Mouse (Mus musculus) central nervous system, embryonic 14 days (tissue): ENCODE measurements around the gene Dlx4. TPM values are rescaled to one million over a fixed set of nuclear protein-coding genes. Genes with fewer than 3 reads are reported as not detected.

Experiments used
- polyA plus RNA-seq: library from polyadenylated mRNA; depleted of rRNA; stranded (reverse); fragments of >200 nt; gene quantifications from 2 replicates; pipeline ENCODE4 v1.2.3, GENCODE M21; 2012; rRNA removed

The Dlx4 gene
- polyA plus RNA-seq = 0.02 and 0.73 TPM in 2 replicates

DNA sequence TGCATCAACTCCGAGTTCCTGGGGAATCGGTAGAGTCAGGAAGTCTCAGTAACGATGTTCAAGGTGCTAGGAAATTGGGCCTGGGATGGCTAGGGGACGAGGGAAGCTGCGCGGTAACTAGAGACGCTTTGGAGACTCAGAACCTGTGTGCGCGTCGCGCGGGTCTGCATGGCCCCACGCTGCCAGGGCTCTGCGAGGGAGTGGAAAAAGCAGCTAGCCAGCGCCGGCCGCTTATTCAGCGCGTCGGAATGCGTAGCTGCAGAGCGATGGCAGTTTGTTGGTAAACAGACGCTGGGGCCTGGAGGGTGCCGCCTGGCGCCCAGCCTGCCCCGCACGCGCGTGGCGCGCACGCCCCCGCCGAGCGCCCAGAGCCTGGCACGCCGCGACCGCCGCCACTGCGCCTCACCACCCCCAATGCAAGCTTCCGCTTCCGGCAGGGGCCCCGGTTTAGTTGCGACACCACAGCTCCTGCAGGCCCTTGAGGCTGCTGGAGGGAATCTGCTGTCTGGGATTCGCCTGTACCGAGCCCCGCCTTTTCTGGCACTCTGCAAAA, at the start of gene Dlx4:
Gene Dlx4 (minus strand): TSS at position 413 of the 553 bp plus-strand sequence.

DNA sequence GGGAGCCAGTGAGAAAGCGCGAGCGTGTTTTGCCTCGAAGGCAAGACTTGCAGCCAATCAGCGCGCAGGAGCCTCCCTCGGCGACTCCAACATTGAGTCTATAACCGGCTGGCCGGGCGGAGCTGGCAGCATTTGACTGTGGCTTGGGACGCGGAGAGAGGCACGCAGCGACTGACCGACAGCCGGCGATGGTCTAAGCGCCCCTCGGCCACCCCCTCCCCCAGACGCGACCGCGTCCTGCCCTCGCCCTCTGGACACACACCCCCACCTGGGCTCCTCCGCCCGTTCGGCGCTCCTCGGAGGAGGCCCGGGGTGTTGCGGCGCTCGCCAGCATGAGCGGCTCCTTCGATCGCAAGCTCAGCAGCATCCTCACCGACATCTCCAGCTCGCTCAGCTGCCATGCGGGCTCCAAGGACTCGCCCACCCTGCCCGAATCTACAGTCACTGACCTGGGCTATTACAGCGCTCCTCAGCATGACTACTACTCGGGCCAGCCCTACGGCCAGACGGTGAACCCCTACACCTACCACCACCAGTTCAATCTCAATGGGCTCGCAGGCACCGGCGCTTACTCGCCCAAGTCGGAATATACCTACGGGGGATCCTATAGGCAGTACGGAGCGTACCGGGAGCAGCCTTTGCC, 26.0 kb downstream of the Dlx4 start, which contains the start of gene Dlx3:
Gene Dlx3 (plus strand): TSS at position 130 of the 643 bp plus-strand sequence.

Other genes with a start within 250 kb of the Dlx4 start
- 147 and 373 TPM in 2 replicates for gene Col1a1, start 210.0 kb downstream of the Dlx4 start, polyA plus RNA-seq
- gene Hils1, start 178.7 kb downstream of the Dlx4 start, polyA plus RNA-seq = 0.11 TPM in 1 of 2 replicates, not detected in the other
- 0.18 and 5.9 TPM in 2 replicates for gene Sgca, start 169.9 kb downstream of the Dlx4 start, polyA plus RNA-seq
- 58.0 and 58.3 TPM in 2 replicates for gene Ppp1r9b, start 155.2 kb downstream of the Dlx4 start, polyA plus RNA-seq
- 130 and 138 TPM in 2 replicates for gene Samd14, start 136.4 kb downstream of the Dlx4 start, polyA plus RNA-seq
- gene Pdk2, start 104.9 kb downstream of the Dlx4 start, polyA plus RNA-seq = 16.6 and 21.0 TPM in 2 replicates
- gene Itga3, start 69.5 kb downstream of the Dlx4 start, polyA plus RNA-seq = 17.3 and 22.0 TPM in 2 replicates
- gene Dlx3, start 26.1 kb downstream of the Dlx4 start, polyA plus RNA-seq = 0.49 and 2.0 TPM in 2 replicates
- not detected in 2 replicates for gene Tac4, start 115.3 kb upstream of the Dlx4 start, polyA plus RNA-seq
- 47.7 TPM in 2 replicates for gene Kat7, start 164.0 kb upstream of the Dlx4 start, polyA plus RNA-seq
- gene Fam117a, start 190.8 kb upstream of the Dlx4 start, polyA plus RNA-seq = 11.8 and 16.1 TPM in 2 replicates
- 117 and 125 TPM in 2 replicates for gene Slc35b1, start 238.4 kb upstream of the Dlx4 start, polyA plus RNA-seq